Mouse (Mus musculus): ENCODE data around the gene Pbrm1. TPM values are rescaled to one million over a fixed set of nuclear protein-coding genes. Genes with fewer than 3 reads are reported as not detected.

Pbrm1 gene
- polyA plus RNA-seq, 1 experiment: 19.0 TPM

DNA sequence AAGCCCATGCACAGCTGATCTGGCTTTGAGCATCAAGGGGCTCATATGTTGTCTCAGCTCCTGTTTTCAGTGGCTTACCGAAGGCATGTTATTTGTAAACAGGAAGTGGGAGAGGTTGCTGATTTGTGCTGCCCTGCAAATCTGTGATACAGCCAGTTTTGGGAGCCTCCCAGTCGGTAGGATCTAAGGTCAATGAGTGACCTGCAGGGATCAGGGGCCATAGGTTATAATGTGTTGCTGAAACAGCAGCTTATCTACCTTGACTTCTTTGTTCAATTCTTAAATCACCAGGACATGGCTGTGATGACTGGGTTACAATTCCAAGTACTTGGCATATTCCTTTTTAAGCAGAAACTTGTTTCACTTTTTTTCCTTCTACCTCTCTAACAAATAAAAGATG lies 96.6 kb downstream of the Pbrm1 start:
- H3K4me1 ChIP-seq (ENCODE audit: control insufficient read depth, insufficient read depth, insufficient read length, low read length): no peaks in the 10 kb centered on the region
- H3K27ac ChIP-seq (replicated peaks; ENCODE audit: low read depth, low read length): no peak overlapping the region
- H3K4me3 ChIP-seq (ENCODE audit: insufficient read depth, low read depth, low read length): no peak overlapping the region

DNA sequence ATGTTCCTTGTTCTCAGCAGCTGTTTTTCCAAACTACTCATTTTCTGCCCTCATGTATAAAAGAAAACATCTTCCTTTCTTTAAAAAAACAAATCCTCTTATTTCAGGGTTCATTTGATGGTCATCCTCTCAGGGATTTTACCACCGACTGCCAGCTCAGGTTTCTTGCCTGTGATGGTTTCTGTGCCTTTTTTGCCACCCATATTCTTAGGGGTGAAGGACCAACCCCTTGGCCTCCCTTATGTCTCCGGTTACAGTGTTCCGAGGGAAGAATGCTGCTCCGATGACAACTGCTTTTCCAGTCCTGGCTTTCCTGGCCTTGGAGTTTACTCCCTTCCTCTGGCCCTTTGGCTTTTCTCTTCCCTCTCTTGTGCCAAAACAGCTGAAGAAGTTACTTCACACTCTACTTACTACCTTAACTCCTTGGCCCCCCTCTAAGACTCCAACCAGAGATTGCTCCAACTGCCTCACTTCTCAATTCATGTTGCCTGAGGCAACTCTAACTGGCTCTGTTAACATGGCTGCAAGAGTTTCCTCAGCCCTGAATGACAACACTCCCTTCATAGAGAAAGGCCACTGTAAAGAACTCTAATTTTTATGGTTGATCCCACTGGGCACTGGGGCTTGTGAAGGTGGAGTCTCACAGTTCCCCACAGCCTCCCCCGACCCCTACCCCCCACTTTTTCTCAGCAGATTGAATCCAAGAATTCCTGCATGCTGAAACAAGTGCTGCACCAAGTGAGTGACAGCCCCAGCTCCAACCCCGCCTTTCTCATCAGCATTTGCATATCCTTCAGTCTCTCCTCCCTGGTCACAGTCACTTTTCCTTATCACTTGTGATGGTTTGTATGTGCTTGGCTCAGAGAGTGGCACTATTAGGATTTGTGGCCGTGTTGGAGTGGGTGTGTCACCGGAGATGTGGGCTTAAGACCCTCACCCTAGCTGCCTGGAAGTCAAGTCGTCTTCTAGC lies 106.5 kb downstream of the Pbrm1 start:
- Histone ChIP-seq H3K27ac (replicated peaks; ENCODE audit: low read depth, low read length) (0 out of 2 replicates have a peak overlapping the region, but pooled peaks have one; percentile 36), H3K4me3 (ENCODE audit: insufficient read depth, low read depth, low read length) (no peak overlapping the region), H3K4me1 (ENCODE audit: control insufficient read depth, insufficient read depth, insufficient read length, low read length) (peaks cover 13% of the 10 kb centered on the region)

DNA sequence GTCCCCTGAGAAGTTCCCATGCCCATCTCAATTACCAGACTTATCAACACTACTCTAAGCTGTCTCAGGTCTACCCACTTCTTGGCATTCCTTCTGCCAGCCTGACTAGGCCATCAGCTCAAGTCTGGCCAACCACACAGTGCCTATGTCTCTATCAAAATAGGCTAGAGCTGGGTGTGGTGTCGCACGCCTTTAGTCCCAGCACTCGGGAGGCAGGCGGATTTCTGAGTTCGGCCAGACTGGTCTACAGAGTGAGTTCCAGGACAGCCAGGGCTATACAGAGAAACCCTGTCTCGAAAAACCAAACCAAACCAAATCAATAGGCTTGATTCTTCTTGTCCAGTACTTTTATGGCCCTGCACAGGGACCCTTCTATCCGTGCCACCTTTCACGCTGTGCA lies 107.9 kb downstream of the Pbrm1 start:
- Histone ChIP-seq H3K4me1 (ENCODE audit: control insufficient read depth, insufficient read depth, insufficient read length, low read length) (peaks cover 13% of the 10 kb centered on the region), H3K4me3 (ENCODE audit: insufficient read depth, low read depth, low read length) (no peak overlapping the region), H3K27ac (replicated peaks; ENCODE audit: low read depth, low read length) (no peak overlapping the region)

GRCm38 (mm10) chr14:31128101-31128825 lies 109.3 kb downstream of the Pbrm1 start:
- Histone ChIP-seq H3K4me3 (ENCODE audit: insufficient read depth, low read depth, low read length) (peak overlapping the region; percentile 88), H3K4me1 (ENCODE audit: control insufficient read depth, insufficient read depth, insufficient read length, low read length) (peaks cover 13% of the 10 kb centered on the region), H3K27ac (replicated peaks; ENCODE audit: low read depth, low read length) (peak overlapping the region; percentile 80)

DNA sequence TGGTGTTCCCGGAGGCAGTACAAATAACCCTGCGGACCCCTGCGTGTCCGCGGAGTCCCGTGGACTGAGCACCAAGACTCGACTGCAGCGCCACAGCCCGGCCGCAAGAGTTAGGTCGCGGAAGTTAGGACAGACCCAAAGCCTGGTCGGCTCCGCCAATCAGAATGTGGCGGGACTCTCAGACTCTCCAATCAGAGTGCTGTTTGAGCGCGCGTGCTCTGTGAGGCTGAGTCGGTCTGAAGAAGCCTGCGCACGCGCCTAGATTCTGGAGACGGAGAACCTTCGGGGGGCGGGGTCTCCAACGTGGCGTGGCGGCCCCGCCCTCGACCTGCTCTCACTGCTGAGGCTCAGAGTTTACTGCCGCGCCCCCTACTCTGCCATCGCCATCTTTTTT lies 109.9 kb downstream of the Pbrm1 start, which contains the start of gene Smim4:
Smim4 (minus strand) TSS at position 131 of the 394 bp plus-strand sequence.
- peak within 1 kb of the TSS; percentile 80 for H3K27ac ChIP-seq (replicated peaks; ENCODE audit: low read depth, low read length)

DNA sequence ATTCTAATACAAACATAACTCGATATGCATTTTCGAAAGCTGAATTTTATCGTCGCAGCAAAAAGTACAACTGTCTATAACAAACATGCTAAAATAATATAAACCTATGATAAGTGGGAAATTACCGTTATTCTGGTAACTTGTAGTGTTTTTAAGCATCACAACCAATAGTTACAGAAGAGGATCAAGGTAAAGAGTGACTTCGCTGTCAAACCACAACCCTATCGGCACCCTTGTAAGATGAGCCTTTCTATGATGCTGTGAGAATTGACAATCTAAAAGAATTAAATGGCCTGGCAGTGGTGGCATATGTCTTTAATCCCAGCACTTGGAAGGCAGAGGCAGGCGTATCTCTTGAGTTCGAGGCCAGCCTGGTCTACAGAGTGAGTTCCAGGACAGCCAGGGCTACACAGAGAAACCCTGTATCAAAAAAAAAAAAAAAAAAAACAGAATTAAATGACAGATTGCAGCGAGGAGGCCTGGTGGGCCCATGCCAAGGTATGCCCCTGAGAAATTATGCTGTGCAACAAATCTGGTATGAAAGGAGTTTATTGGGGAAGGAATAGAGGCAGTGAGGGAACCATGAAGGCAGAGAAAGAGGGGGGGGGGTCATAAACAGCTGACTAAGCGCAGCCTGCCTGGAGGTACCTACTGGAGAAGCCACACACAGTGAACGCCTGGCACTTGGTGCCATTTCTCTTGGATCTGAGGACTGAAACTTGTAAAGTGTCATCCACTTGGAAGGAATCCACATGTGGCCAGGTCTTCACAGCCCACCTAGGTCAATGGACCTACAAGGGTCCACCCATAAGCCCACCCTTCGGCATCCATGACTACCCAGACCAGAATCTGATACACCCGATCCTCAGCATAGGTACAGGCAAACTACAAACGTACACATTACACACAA lies 110.6 kb downstream of the Pbrm1 start:
- H3K27ac ChIP-seq (replicated peaks; ENCODE audit: low read depth, low read length): no peak overlapping the region
- peaks cover 13% of the 10 kb centered on the region for H3K4me1 ChIP-seq (ENCODE audit: control insufficient read depth, insufficient read depth, insufficient read length, low read length)
- H3K4me3 ChIP-seq (ENCODE audit: insufficient read depth, low read depth, low read length): peak overlapping the region; percentile 57

More for the DNA sequence above, 109.9 kb downstream of the Pbrm1 start, which contains the start of gene Smim4:
- Histone ChIP-seq H3K4me1 (ENCODE audit: control insufficient read depth, insufficient read depth, insufficient read length, low read length) (peaks cover 13% of the 10 kb centered on the region), H3K4me3 (ENCODE audit: insufficient read depth, low read depth, low read length) (peak within 1 kb of the TSS; percentile 88)

DNA sequence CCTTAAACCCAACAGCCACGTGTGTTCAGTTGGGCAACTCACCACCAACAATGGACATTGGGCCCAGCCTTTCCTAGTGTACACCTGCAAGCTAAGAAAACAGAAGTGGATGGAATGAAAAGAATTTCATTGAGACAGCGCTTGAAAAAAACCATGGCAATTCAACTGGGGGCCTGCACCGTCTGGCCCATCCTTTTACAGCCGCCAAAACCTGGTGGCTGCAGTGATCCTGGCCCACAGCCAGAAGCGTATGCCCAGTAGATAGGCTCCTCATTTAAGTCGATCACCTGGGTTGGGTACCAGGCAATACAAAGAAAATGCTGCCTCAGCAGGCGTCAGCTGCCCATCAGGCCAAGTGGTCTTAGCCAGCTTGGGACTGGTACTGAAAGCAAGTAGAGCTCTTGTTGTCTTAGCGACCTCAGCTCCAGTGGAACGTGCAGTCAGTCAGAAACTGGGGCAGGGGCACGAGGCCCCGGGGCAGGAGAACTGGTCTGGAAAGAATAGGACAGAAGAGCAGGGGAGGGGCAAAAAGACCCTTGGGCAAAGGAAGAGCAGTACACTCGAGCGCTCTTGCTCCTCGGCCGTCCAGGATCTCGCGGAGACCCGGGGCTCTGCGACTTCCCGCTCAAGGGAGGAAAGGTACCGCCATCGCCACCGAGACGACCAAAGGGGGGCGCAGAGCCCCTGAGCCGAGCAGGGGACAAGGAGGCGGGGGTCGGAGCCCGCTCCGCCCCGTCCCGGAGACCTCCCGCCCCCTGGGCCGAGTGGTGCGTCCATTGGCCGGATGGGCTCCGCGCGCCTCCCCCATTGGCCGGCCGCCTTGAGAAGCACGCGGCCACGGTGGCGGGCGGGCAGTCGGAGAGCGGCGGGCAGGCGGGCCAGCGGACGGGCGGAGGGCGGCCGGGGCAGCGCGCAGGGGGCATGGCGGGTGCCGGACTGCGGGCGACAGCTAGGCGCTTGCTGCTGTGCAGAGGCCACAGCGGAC lies 111.6 kb downstream of the Pbrm1 start, which contains the start of gene Nt5dc2:
Nt5dc2 (plus strand) TSS at position 818 of the 985 bp plus-strand sequence.
- Histone ChIP-seq H3K27ac (replicated peaks; ENCODE audit: low read depth, low read length) (no peak within 1 kb of the TSS), H3K4me3 (ENCODE audit: insufficient read depth, low read depth, low read length) (peak within 1 kb of the TSS; percentile 65), H3K4me1 (ENCODE audit: control insufficient read depth, insufficient read depth, insufficient read length, low read length) (peaks cover 8% of the 10 kb centered on the region)

DNA sequence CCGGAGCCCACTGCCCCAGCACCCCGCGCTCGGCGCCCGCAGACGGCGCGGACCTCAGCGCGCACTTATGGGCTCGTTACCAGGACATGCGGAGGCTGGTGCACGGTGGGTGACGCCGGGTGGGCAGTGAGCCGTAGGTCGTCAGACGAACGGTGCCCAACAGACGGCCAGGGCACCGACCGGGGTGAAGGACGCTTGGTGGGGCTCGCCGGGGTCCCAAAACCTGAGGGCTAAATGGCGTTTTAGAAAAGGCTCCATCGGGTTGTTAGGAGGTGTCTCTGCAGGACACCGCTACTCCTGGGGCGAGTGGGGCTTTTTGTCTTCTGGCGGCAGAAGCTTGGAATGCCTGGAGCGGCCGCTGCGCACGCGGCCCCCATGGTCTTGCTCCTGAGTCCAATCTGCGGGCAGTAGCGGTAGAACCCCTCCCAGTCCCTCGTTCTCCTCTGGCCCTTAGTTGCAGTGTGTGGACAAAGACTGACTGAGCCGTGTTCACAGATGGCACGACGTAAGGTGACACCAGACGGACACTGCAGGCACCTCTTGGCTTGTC lies 112.4 kb downstream of the Pbrm1 start:
- peak overlapping the region; percentile 59 for H3K4me3 ChIP-seq (ENCODE audit: insufficient read depth, low read depth, low read length)
- H3K4me1 ChIP-seq (ENCODE audit: control insufficient read depth, insufficient read depth, insufficient read length, low read length): peaks cover 5% of the 10 kb centered on the region
- no peak overlapping the region for H3K27ac ChIP-seq (replicated peaks; ENCODE audit: low read depth, low read length)

GRCm38 (mm10) chr14:31132031-31132430 lies 113.1 kb downstream of the Pbrm1 start:
- Histone ChIP-seq H3K4me3 (ENCODE audit: insufficient read depth, low read depth, low read length) (no peak overlapping the region), H3K27ac (replicated peaks; ENCODE audit: low read depth, low read length) (no peak overlapping the region), H3K4me1 (ENCODE audit: control insufficient read depth, insufficient read depth, insufficient read length, low read length) (peaks cover 2% of the 10 kb centered on the region)

- Histone ChIP-seq H3K27ac (replicated peaks; ENCODE audit: low read depth, low read length) (no peak overlapping the region), H3K4me1 (ENCODE audit: control insufficient read depth, insufficient read depth, insufficient read length, low read length) (no peaks in the 10 kb centered on the region; the same call in 1 of the 2 replicates), H3K4me3 (ENCODE audit: insufficient read depth, low read depth, low read length) (no peak overlapping the region)
Observed at GRCm38 (mm10) chr14:31132491-31132975, 113.6 kb downstream of the Pbrm1 start.

GRCm38 (mm10) chr14:31133023-31133665 lies 114.2 kb downstream of the Pbrm1 start:
- Histone ChIP-seq H3K27ac (replicated peaks; ENCODE audit: low read depth, low read length) (no peak overlapping the region), H3K4me1 (ENCODE audit: control insufficient read depth, insufficient read depth, insufficient read length, low read length) (no peaks in the 10 kb centered on the region; the same call in 1 of the 2 replicates), H3K4me3 (ENCODE audit: insufficient read depth, low read depth, low read length) (no peak overlapping the region)

GRCm38 (mm10) chr14:31134015-31135000 lies 115.4 kb downstream of the Pbrm1 start:
- Histone ChIP-seq H3K4me1 (ENCODE audit: control insufficient read depth, insufficient read depth, insufficient read length, low read length) (no peaks in the 10 kb centered on the region; the same call in 1 of the 2 replicates), H3K27ac (replicated peaks; ENCODE audit: low read depth, low read length) (no peak overlapping the region), H3K4me3 (ENCODE audit: insufficient read depth, low read depth, low read length) (no peak overlapping the region)

All from brown adipose tissue, adult 24 weeks (tissue).